Mouse (Mus musculus): ENCODE data around the gene Ttc21a. TPM values are rescaled to one million over a fixed set of nuclear protein-coding genes. Genes with fewer than 3 reads are reported as not detected.

The Ttc21a gene
- total and polyA plus RNA-seq, 3 experiments = 0.21 to 0.47 TPM; not detected in 1

- no peaks in the 10 kb centered on the region for H3K27me3 ChIP-seq (replicated peaks)
- peaks cover 3% of the 10 kb centered on the region for H3K79me2 ChIP-seq (replicated peaks; ENCODE audit: control insufficient read depth, extremely low read depth, insufficient read depth, poor library complexity, severe bottlenecking)
- H3K9me3 ChIP-seq (replicated peaks; ENCODE audit: low read length) = peaks cover 2% of the 10 kb centered on the region
- no peak for TF ChIP-seq RAD21 (IDR thresholded peaks at IDR 0.05; ENCODE audit: low read depth, low read length)
- no peak for TF ChIP-seq JUN (IDR thresholded peaks at IDR 0.05; ENCODE audit: insufficient read depth, low read depth, low read length)
- TF ChIP-seq ZC3H11A (IDR thresholded peaks at IDR 0.05; ENCODE audit: low read depth, low read length) = no peak
- H3K4me3 ChIP-seq (replicated peaks in 1 of 3; ENCODE audit: low read depth in 2 of 3, low read length in 2 of 3, poor library complexity in 1 of 3) = no peak overlapping the region
- no peak overlapping the region for H3K27ac ChIP-seq (ENCODE audit: insufficient read depth, low read depth)
- in situ Hi-C loops (cut with MboI; ENCODE audit: low pct_ligation_motif_present, low pct_unique_long_range_greater_than_20kb, low sequenced_read_pairs) (no loop called here), dilution Hi-C loops (cut with MboI; ENCODE audit: extremely low pct_ligation_motif_present, extremely low pct_unique_long_range_greater_than_20kb, low sequenced_read_pairs) (no loop called here)
- no peak overlapping the region for H3K4me2 ChIP-seq (ENCODE audit: insufficient read depth, low read depth, poor library complexity, severe bottlenecking)
- H3K4me1 ChIP-seq (ENCODE audit: control insufficient read depth in 1 of 2, insufficient read depth in 2 of 2) = peaks cover 11 to 34% of the 10 kb centered on the region in 2 experiments
- no peak overlapping the region for H3K9ac ChIP-seq (ENCODE audit: insufficient read depth, low read depth)
- no peak for DNase-seq (ENCODE audit: extremely low read depth)
- H3K36me3 ChIP-seq (replicated peaks in 1 of 2; ENCODE audit: control insufficient read depth in 1 of 2, insufficient read depth in 1 of 2, low read length in 1 of 2) = peaks cover 39 to 53% of the 10 kb centered on the region in 2 experiments
These were observed 35.2 kb downstream of the Ttc21a start for GRCm38 (mm10) chr9:119972582-119972981.

GRCm38 (mm10) chr9:119973281-119973680 lies 35.9 kb downstream of the Ttc21a start:
- no peak overlapping the region for H3K27ac ChIP-seq (ENCODE audit: insufficient read depth, low read depth)
- no peak for TF ChIP-seq POLR2AphosphoS2 (IDR thresholded peaks at IDR 0.05; ENCODE audit: low read depth, low read length)
- TF ChIP-seq UBTF (IDR thresholded peaks at IDR 0.05; ENCODE audit: low read depth, low read length) = no peak
- TF ChIP-seq POLR2A (IDR thresholded peaks at IDR 0.05; ENCODE audit: low read depth, low read length) = no peak
- no peak for TF ChIP-seq SIN3A (IDR thresholded peaks at IDR 0.05; ENCODE audit: low read length)
- TF ChIP-seq ETS1 (conservative IDR thresholded peaks at IDR 0.05; ENCODE audit: low read depth, low read length) = no peak
- no peak for TF ChIP-seq GABPA (IDR thresholded peaks at IDR 0.05; ENCODE audit: insufficient replicate concordance, low read depth, low read length)
- TF ChIP-seq CHD1 (IDR thresholded peaks at IDR 0.05; ENCODE audit: low read depth, low read length) = no peak
- TF ChIP-seq HCFC1 (IDR thresholded peaks at IDR 0.05; ENCODE audit: low read depth, low read length) = no peak
- DNase-seq (ENCODE audit: extremely low read depth) = no peak
- H3K4me1 ChIP-seq (ENCODE audit: control insufficient read depth in 1 of 2, insufficient read depth in 2 of 2) = peaks cover 11 to 40% of the 10 kb centered on the region in 2 experiments
- no peaks in the 10 kb centered on the region for H3K27me3 ChIP-seq (replicated peaks)
- in situ Hi-C loops (cut with MboI; ENCODE audit: low pct_ligation_motif_present, low pct_unique_long_range_greater_than_20kb, low sequenced_read_pairs) (no loop called here), dilution Hi-C loops (cut with MboI; ENCODE audit: extremely low pct_ligation_motif_present, extremely low pct_unique_long_range_greater_than_20kb, low sequenced_read_pairs) (no loop called here)
- H3K9me3 ChIP-seq (replicated peaks; ENCODE audit: low read length) = peaks cover 2% of the 10 kb centered on the region
- no peak overlapping the region for H3K9ac ChIP-seq (ENCODE audit: insufficient read depth, low read depth)
- no peak overlapping the region for H3K4me3 ChIP-seq (replicated peaks in 1 of 3; ENCODE audit: low read depth in 2 of 3, low read length in 2 of 3, poor library complexity in 1 of 3)
- no peak overlapping the region for H3K4me2 ChIP-seq (ENCODE audit: insufficient read depth, low read depth, poor library complexity, severe bottlenecking)
- peaks cover 39 to 53% of the 10 kb centered on the region in 2 experiments for H3K36me3 ChIP-seq (replicated peaks in 1 of 2; ENCODE audit: control insufficient read depth in 1 of 2, insufficient read depth in 1 of 2, low read length in 1 of 2)
- H3K79me2 ChIP-seq (replicated peaks; ENCODE audit: control insufficient read depth, extremely low read depth, insufficient read depth, poor library complexity, severe bottlenecking) = peaks cover 5% of the 10 kb centered on the region

- Histone ChIP-seq H3K27ac (ENCODE audit: insufficient read depth, low read depth) (no peak overlapping the region), H3K36me3 (replicated peaks in 1 of 2; ENCODE audit: control insufficient read depth in 1 of 2, insufficient read depth in 1 of 2, low read length in 1 of 2) (peaks cover 39 to 53% of the 10 kb centered on the region in 2 experiments), H3K9me3 (replicated peaks; ENCODE audit: low read length) (peaks cover 2% of the 10 kb centered on the region), H3K4me3 (replicated peaks in 1 of 3; ENCODE audit: low read depth in 2 of 3, low read length in 2 of 3, poor library complexity in 1 of 3) (no peak overlapping the region), H3K79me2 (replicated peaks; ENCODE audit: control insufficient read depth, extremely low read depth, insufficient read depth, poor library complexity, severe bottlenecking) (peaks cover 6% of the 10 kb centered on the region), H3K9ac (ENCODE audit: insufficient read depth, low read depth) (no peak overlapping the region), H3K4me1 (ENCODE audit: control insufficient read depth in 1 of 2, insufficient read depth in 2 of 2) (peaks cover 16 to 47% of the 10 kb centered on the region in 2 experiments), H3K4me2 (ENCODE audit: insufficient read depth, low read depth, poor library complexity, severe bottlenecking) (no peak overlapping the region), H3K27me3 (replicated peaks) (no peaks in the 10 kb centered on the region)
- in situ Hi-C loops (cut with MboI; ENCODE audit: low pct_ligation_motif_present, low pct_unique_long_range_greater_than_20kb, low sequenced_read_pairs) (no loop called here), dilution Hi-C loops (cut with MboI; ENCODE audit: extremely low pct_ligation_motif_present, extremely low pct_unique_long_range_greater_than_20kb, low sequenced_read_pairs) (no loop called here)
- 0 out of 2 replicates have a peak, but pooled peaks have one; percentile 24 for TF ChIP-seq MXI1 (IDR thresholded peaks at IDR 0.05; ENCODE audit: low read depth, low read length)
- peak; percentile 20; the same call in 1 of the 2 replicates for TF ChIP-seq SMC3 (IDR thresholded peaks at IDR 0.05; ENCODE audit: low read depth, low read length)
- TF ChIP-seq ZMIZ1 (IDR thresholded peaks at IDR 0.05; ENCODE audit: low read depth, low read length) = no peak
- no peak for TF ChIP-seq USF1 (IDR thresholded peaks at IDR 0.05; ENCODE audit: low read depth, low read length)
- peak; percentile 63 to 70 for TF ChIP-seq CTCF (conservative IDR thresholded peaks at IDR 0.05 in 1 of 2, IDR thresholded peaks at IDR 0.05 in 1 of 2; ENCODE audit: low read depth in 2 of 2, low read length in 2 of 2)
- DNase-seq (ENCODE audit: extremely low read depth) = no peak
These were observed 36.6 kb downstream of the Ttc21a start for GRCm38 (mm10) chr9:119973869-119974520.
